Mouse (Mus musculus) megakaryocyte, embryonic 14.5 days (primary cell): Measurements from ENCODE around the gene Rpl9.

ENCODE experiments used
- FLI1 ChIP-seq: IDR thresholded peaks from 2 replicates; pipeline ENCODE4 v1.6.1; 2012; ENCODE audit warnings: low read length, inconsistent platforms, mixed read lengths
- GATA1 ChIP-seq: IDR thresholded peaks from 3 replicates; pipeline ENCODE4 v1.6.1; 2012; ENCODE audit warnings: mixed read lengths, low read length, inconsistent platforms, borderline replicate concordance

- no peak for TF ChIP-seq GATA1
- TF ChIP-seq FLI1 = no peak
Observed at GRCm38 (mm10) chr5:65407989-65408388, 16.7 kb upstream of the Rpl9 start.
